Mouse (Mus musculus) adrenal gland, postnatal 10 days (tissue): ENCODE measurements at regions not wholly inside any gene's neighbourhood (a gene's known extent, or its start where the extent isn't known, plus 50 kb on each side); places are given as distances from the start of the nearest gene placed in this dataset.

Experiments used
- DNase-seq: peaks from one replicate; pipeline ENCODE4 v3.0.0; 2021; ENCODE audit warnings: mixed read lengths

DNA sequence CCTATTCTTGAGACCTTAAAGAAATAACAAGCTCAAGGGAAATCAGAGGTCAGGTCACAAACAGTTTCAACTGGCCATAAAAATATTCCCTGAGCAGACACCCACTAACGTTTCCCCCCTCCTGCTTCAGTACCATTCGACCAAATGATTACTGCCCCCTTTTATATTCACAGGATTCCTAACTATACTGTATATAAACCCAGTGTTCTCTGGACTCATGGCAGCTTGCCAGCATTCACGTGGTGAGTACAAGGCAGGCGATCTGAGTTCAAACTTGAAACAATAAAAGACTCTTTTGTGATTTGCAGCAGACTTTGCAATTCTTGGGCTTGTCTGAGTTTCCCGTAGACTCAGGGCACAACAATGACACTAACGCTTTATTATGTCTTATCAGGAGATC, 989.0 kb upstream of the H2afb3 start:
- no peak for DNase-seq

GRCm38 (mm10) chrX:121291239-121291638, 978.3 kb upstream of the H2afb3 start:
- DNase-seq, result no peak

DNA sequence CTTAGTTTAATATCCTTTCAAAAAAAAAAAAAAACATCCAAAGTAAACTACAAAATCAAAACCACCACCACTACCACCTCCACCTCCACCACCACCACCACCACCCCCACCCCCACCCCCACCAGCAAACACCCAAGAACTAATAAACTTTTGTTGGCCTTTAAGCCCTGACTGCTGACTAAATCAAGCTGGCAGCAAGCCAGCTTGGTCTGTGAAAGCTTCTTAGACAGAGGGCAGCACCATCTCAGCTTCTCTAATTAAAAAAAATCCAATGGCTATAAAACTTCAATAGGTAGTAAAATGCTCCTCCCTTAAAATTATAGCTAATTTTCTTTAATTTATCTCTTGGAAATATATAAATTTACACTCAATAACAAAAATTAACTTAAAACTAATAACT, 957.2 kb upstream of the H2afb3 start:
- DNase-seq, result peak; percentile 1

- peak; percentile 1 for DNase-seq
These were observed 956.7 kb upstream of the H2afb3 start for GRCm38 (mm10) chrX:121269620-121270019.

DNA sequence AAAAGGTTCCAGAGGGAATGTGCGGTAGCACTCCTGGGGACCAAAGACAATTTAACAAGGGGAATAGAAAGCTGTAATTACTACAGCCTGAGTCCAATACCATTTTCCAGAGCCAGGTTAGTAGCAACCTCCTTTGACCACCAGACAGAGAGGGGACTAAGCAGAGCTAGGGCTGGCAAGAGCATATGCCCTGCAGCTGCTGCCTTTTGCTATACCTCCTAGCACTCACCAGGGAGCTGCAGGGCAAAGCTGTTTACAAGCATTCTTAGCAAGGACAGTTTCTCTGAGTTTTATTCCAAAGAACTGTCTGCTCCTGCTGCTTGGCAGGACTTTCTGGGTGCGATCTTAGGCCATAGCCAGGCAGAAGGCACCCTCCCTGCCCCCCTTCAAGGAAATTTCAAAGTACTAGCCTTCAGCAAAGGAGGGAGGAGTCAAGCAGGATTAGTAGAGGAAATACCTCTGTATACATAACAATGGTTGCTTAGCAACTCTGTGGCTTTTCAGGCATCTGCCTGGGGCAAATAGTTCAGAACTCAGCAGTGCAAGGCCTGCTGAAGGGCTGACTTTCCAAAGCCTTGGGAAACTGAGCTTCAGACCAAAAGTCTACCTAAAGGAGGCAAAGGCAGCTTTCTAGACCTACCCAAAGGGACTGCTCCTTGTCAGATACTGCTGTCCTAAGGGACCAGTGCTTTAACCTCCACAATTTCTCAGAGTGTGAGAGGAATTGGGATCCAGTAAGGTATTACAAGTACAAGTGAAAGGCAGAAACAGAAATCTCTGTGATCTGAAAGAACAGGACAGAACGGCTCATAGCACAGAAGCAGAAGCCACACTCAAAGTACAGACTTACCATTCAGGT, 919.5 kb upstream of the H2afb3 start:
- no peak for DNase-seq
